Mouse (Mus musculus) right cerebral cortex, postnatal 14 days (tissue): Measurements from ENCODE around the gene Treml4.

ENCODE experiments used
- DNase-seq: peaks from one replicate; pipeline ENCODE4 v3.0.0; 2022

The Treml4 gene

GRCm38 (mm10) chr17:48263741-48264362 is at the start of gene Treml4:
Gene Treml4, plus strand, starts transcription at chr17:48264295.
- DNase-seq: no peak

GRCm38 (mm10) chr17:48215429-48215828 is 48.7 kb upstream of the Treml4 start:
- no peak for DNase-seq

GRCm38 (mm10) chr17:48230680-48231079 is 33.4 kb upstream of the Treml4 start:
- no peak for DNase-seq

- no peak for DNase-seq
Observed at GRCm38 (mm10) chr17:48232518-48232917, 31.6 kb upstream of the Treml4 start, which contains the start of gene Trem1. Gene Trem1, plus strand, starts transcription at chr17:48232768.

DNA sequence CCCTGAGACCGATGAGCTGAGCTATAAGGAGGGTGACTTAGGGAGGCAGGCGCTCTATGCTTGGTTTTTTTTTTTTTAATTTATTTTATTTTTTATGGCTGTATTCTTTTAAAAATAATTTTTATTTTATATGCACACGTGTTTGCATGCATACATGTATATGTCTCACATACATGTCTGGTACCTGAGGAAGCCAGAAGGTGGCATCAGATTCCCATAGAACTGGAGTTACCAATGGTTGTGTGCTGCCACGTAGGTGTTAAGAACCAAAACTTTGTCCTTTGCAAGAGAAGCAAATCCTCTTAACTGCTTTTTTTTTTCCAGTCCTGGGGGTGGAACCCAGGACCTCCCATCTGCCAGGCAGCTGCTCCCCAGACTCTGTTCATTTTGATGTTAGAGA is 30.3 kb upstream of the Treml4 start:
- DNase-seq: no peak

- DNase-seq: no peak
Observed at GRCm38 (mm10) chr17:48234550-48234949, 29.5 kb upstream of the Treml4 start.

GRCm38 (mm10) chr17:48235773-48236370 is 28.2 kb upstream of the Treml4 start:
- no peak for DNase-seq

GRCm38 (mm10) chr17:48237621-48238020 is 26.5 kb upstream of the Treml4 start:
- no peak for DNase-seq

GRCm38 (mm10) chr17:48247221-48247928 is 16.7 kb upstream of the Treml4 start, which contains the start of gene Trem3:
Gene Trem3, plus strand, starts transcription at chr17:48247777.
- no peak for DNase-seq

DNA sequence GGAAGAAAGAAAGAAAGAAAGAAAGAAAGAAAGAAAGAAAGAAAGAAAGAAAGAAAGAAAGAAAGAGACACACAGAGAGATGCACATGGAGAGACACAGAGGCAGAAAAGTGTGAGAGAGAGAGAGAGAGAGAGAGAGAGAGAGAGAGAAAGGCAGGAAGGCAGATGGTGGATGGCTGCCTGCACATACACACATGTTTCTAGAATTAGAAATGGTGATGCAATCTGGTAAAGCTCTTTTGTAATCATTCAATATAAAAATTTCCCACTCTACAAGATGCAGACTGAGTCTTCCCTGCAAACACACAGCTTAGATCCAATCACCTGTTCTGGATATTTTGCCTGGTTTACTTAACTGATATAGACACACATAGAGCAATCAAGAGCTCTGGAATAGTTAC is 15.1 kb upstream of the Treml4 start:
- no peak for DNase-seq

DNA sequence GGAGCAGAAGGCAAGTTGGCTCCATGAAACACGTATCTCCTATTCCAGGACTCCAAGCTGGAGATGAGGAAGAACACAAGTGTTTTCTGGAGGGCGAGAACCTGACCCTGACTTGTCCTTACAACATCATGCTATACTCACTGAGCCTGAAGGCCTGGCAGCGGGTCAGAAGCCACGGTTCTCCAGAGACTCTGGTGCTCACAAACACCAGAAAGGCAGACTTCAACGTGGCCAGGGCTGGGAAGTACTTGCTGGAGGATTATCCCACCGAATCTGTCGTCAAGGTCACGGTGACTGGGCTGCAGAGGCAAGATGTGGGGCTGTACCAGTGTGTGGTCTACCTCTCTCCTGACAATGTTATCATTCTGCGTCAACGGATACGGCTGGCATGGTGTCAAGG is 14.6 kb upstream of the Treml4 start:
- DNase-seq: no peak

- DNase-seq: no peak
Observed at GRCm38 (mm10) chr17:48250631-48251030, 13.5 kb upstream of the Treml4 start.

DNA sequence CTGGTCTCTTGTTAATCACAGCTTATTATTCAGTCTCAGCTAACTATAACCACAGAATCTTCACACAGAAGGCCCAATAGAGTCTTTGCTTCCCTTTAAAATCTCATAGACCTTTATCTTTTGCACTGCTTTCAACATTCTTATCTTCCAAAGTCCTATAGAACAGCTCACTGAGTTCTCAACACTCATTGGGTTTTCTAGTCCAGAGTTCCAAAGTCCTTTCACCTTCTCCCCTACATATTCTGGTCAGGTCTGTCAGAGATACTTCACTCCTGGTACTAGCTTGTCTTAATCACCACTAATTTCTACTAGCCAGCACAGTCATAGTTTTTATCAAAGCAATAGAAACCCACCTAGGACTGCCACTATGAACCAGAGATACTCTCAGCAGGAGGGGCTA is 7.5 kb upstream of the Treml4 start:
- DNase-seq: no peak

- no peak for DNase-seq
Observed at GRCm38 (mm10) chr17:48261868-48262267, 2.2 kb upstream of the Treml4 start.

GRCm38 (mm10) chr17:48264662-48265061 is 567 bp downstream of the Treml4 start:
- no peak for DNase-seq

GRCm38 (mm10) chr17:48266138-48266537 is 2.0 kb downstream of the Treml4 start:
- no peak for DNase-seq

GRCm38 (mm10) chr17:48266610-48267304 is 2.7 kb downstream of the Treml4 start:
- no peak for DNase-seq

- DNase-seq: no peak
Observed at GRCm38 (mm10) chr17:48267591-48267990, 3.5 kb downstream of the Treml4 start.

DNA sequence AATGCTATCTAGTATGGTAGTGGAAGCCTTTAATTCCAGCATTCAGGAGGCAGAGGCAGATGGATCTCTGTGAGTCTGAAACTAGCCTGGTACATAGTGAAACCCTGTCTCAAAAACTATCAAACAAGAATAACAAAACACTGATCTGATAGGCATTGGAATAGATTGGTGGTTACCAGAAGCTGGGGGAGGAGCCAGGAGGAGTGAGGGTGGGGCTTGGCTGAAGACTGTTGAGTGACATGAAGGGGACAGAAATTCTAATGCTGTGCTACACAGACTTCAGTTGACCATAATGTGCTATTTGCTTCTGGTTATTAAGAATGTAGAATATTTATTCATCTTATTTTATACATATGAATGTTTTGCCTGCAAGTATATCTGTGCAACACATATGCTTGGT is 4.2 kb downstream of the Treml4 start:
- DNase-seq: no peak

DNA sequence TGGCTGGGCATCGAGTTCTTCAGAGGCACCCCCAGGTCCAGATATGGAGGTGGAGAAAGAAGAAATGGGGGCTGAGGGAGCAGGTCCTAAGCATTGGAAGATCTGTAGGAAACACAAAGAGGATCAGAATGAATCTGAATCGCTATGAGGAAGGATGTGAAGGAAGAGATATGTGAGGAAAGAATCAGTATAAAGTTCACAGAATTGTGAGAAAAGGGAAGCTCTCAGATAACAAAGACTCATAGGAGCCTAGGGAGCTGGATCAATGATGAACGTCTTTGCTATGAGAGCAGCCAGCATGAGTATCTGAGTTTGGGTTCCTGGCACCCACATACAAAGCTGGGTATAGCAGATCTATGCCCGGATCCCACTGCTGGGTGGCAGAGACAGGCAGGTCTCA is 5.7 kb downstream of the Treml4 start:
- no peak for DNase-seq

- no peak for DNase-seq
Observed at GRCm38 (mm10) chr17:48272158-48272557, 8.1 kb downstream of the Treml4 start.

DNA sequence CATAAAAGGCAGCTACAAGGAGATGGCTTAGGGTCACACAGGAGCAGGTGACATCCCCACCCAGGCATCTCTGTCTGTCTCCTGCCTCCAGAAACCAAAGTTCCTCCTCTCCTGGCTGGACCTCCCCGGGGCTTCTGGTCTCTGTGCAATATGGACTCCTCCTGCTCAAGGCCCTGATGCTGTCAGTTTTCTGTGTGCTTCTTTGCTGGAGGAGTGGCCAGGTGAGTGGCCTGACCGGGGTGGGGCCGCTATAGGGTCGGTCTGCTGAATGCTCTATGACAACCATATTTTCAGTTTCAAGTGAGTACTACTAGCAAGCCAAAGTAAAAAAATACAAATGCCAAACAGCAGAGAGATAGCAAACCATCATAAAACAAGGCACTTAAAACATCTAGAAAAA is 8.5 kb downstream of the Treml4 start:
- no peak for DNase-seq

DNA sequence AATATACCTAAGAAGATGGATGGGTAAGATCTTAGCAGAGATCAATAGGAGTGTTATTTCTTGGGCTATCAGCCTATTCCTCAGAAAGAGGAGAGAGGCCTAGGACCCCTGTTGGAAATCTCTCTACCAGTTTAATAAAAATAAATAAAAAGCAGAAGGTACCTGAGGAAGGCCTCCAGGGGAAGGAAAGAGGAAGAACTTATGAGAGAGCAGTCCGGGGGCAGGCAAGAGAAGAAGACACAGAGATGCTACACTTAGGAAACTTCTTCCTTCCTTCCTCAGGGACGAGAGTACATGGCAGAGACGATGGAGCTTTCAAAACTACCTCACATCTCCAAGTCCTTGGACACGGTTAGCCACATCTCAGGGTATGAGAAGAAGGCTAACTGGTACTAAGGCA is 10.0 kb downstream of the Treml4 start:
- DNase-seq: no peak

DNA sequence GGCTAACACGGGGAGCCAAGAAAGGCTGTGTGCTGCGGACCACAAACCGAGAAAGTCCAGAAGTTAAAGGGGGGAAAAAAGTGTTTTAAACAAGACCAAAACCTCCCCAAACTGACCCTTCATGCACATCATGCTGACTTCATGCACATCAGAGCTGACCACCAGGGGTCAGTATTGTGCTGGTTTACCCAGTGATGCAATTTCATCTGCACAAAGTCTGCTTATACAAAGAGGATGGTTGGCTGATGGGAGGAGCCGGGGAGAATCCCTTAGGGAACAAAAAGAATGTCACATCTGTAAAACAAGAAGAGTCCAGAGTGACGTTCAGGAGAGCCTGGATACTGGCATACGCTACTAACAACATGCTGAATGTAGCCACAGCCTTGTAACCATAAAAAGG is 10.8 kb downstream of the Treml4 start:
- peak; percentile 80 for DNase-seq
